Mouse (Mus musculus) embryonic facial prominence, embryonic 13.5 days (tissue): ENCODE results near the gene Ninj2. TPM values are rescaled to one million over a fixed set of nuclear protein-coding genes. Genes with fewer than 3 reads are reported as not detected.

Source experiments
- ATAC-seq: fragments of 200-750 bp; cut with Nextera tagmentation; 2 replicates; pipeline ENCODE4 v1.8.0; 2017; ENCODE audit warnings: low read depth; ENCODE audit not compliant: insufficient number of reproducible peaks, insufficient read depth, low FRiP score, low TSS enrichment
- H3K27ac ChIP-seq: fragments of 300-500 bp; sonication (generic); 2 replicates; pipeline ENCODE4 v1.5.1; 2015; ENCODE audit warnings: moderate library complexity, mild to moderate bottlenecking, inconsistent platforms
- H3K27me3 ChIP-seq: fragments of 300-500 bp; sonication (generic); 2 replicates; pipeline ENCODE4 v1.6.1; 2015; ENCODE audit warnings: mild to moderate bottlenecking, inconsistent platforms
- H3K36me3 ChIP-seq: fragments of 300-500 bp; sonication (generic); 2 replicates; pipeline ENCODE4 v1.6.1; 2015; ENCODE audit warnings: mild to moderate bottlenecking, inconsistent platforms
- H3K4me1 ChIP-seq: fragments of 300-500 bp; sonication (generic); 2 replicates; pipeline ENCODE4 v1.6.1; 2015; ENCODE audit warnings: inconsistent platforms
- H3K4me2 ChIP-seq: fragments of 300-500 bp; sonication (generic); 2 replicates; pipeline ENCODE4 v1.6.1; 2015; ENCODE audit warnings: moderate library complexity, mild to moderate bottlenecking, inconsistent platforms
- H3K4me3 ChIP-seq: fragments of 300-500 bp; sonication (generic); 2 replicates; pipeline ENCODE4 v1.5.1; 2015; ENCODE audit warnings: mild to moderate bottlenecking, inconsistent platforms
- H3K9ac ChIP-seq: fragments of 300-500 bp; sonication (generic); 2 replicates; pipeline ENCODE4 v1.6.1; 2015; ENCODE audit warnings: mild to moderate bottlenecking, inconsistent platforms
- H3K9me3 ChIP-seq: fragments of 300-500 bp; sonication (generic); 2 replicates; pipeline ENCODE4 v1.6.1; 2016; ENCODE audit warnings: inconsistent platforms
- WGBS: fragments of 180-500 bp; shearing (Covaris S2); methylation state at CpG from one replicate; pipeline ENCODE4 v1.1.7; 2015; ENCODE audit warnings: mixed read lengths; 5-methylcytosine and 5-hydroxymethylcytosine counted together
- polyA plus RNA-seq: library from polyadenylated mRNA; unstranded; fragments of >200 nt; fragmentation: Nextera tagmentation; extraction: Ambion mirVana; gene quantifications from 2 replicates; pipeline ENCODE4 v1.2.1, GENCODE M21; 2015

Gene Ninj2
- polyA plus RNA-seq, 1 experiment from 2014 or later: not detected

DNA sequence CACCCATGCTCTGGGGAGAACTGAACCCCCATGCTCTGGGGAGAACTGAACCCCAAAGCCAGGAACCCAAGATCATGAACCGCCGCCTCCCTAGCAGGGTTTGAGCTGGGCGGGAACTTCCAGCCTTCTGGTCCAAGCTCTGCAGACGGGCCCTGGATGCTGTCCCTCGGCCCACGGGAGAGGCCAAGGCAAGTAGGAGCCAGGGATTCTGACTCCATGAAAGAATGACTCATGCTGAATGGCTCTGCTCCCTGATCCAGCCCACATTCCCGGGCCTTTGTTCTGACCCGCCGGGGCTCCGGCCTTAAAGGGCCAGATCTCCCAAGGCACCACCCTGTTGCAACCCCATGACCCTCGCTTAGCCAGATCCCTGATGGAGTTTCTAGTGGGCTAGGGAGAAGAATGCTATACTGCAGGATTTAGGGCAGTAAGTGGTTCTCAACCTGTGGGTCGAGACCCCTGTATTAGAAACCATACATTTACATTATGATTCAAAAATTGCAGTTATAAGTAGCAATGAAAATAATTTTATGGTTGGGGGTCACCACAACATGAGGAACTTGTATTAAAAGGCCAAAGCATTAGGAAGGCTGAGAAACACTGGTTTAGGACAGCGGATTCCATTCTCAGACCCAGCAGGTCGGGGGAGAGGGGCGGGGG lies 99.2 kb downstream of the Ninj2 start:
- ATAC-seq: no peak

DNA sequence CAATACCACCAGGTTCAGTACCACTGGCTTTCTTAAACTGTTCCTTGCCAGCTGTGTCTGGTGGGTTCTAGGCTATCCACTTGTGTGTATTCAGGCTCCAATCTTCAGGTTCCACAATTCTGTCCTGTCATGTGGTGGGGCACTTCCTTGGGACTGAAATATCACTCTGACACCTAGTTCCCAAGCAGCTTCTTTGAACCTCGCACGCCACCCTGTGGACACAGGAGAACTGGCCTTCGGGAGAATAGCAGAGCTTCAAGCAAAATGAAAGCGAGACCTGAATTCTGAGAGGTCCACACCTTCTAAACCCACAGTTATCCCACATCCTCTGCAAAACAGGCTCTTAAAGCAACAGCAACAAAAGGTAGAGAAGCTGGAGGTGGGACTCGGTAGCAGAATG lies 100.0 kb downstream of the Ninj2 start:
- ATAC-seq: no peak
- 25% methylated on average over 5 of the region's 5 CpGs for WGBS
- no peaks in the 10 kb centered on the region for H3K9me3 ChIP-seq

More for the DNA sequence above, 99.2 kb downstream of the Ninj2 start:
- Histone ChIP-seq H3K27me3 (0 out of 2 replicates have a peak, but pooled peaks cover 4% of the 10 kb centered on the region), H3K27ac (no peak overlapping the region), H3K9me3 (no peaks in the 10 kb centered on the region), H3K4me2 (no peak overlapping the region), H3K4me3 (no peak overlapping the region), H3K4me1 (peaks cover 26% of the 10 kb centered on the region), H3K36me3 (no peaks in the 10 kb centered on the region), H3K9ac (no peak overlapping the region)
- 32% methylated on average over 14 of the region's 15 CpGs for WGBS

DNA sequence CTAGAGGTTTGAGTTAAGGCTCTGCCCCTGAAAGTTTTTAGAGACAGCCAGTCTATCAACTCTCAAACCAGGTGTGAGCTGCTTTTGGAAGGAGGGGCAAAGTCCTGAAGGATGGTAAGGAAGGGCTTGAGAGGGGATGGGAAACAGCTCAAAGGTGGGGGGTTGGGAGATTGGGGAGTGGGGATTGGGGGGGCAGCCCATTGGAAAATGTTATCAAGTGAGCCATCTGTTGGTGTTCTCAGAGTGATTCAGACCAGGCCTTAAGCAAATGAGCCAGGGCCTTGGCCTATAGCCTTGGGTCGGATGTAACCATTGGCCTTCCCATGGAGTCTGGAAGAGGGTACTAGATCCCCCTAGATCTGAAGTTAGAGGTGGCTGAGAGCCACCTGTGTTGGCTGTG lies 100.6 kb downstream of the Ninj2 start:
- Histone ChIP-seq H3K27ac (no peak overlapping the region), H3K27me3 (0 out of 2 replicates have a peak, but pooled peaks cover 4% of the 10 kb centered on the region), H3K9me3 (no peaks in the 10 kb centered on the region), H3K4me3 (no peak overlapping the region), H3K4me1 (peaks cover 11% of the 10 kb centered on the region), H3K36me3 (no peaks in the 10 kb centered on the region), H3K9ac (no peak overlapping the region), H3K4me2 (no peak overlapping the region)
- ATAC-seq: no peak
- 65% methylated on average over 1 of the region's 1 CpGs for WGBS

More for the DNA sequence above, 100.0 kb downstream of the Ninj2 start:
- Histone ChIP-seq H3K36me3 (no peaks in the 10 kb centered on the region), H3K4me3 (no peak overlapping the region), H3K4me1 (peaks cover 18% of the 10 kb centered on the region), H3K9ac (no peak overlapping the region), H3K27me3 (0 out of 2 replicates have a peak, but pooled peaks cover 4% of the 10 kb centered on the region), H3K4me2 (no peak overlapping the region), H3K27ac (no peak overlapping the region)

DNA sequence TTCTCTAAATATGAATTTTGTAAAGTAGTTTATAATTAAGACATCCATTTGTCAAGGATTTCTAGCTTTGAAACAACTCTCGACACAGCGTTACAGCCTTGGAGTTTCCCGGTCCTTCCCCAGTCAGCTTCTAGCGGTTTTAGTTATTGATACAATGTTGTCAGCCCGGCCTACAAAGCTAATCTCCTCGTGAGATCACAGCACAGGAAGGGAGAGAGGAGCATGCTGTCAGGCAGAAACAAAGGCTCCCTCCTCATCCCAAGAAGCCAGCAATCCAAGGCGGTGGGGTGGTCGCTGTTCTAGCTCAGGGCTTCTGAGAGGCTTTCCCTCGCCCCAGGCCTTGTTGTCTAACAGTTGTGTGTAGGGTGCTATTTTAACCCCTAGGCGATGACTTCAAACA lies 101.2 kb downstream of the Ninj2 start:
- Histone ChIP-seq H3K27me3 (0 out of 2 replicates have a peak, but pooled peaks cover 4% of the 10 kb centered on the region), H3K27ac (no peak overlapping the region), H3K36me3 (no peaks in the 10 kb centered on the region), H3K4me1 (peaks cover 7% of the 10 kb centered on the region), H3K4me3 (no peak overlapping the region), H3K9ac (no peak overlapping the region), H3K4me2 (no peak overlapping the region), H3K9me3 (no peaks in the 10 kb centered on the region)
- WGBS: 23% methylated on average over 10 of the region's 10 CpGs
- ATAC-seq: no peak

DNA sequence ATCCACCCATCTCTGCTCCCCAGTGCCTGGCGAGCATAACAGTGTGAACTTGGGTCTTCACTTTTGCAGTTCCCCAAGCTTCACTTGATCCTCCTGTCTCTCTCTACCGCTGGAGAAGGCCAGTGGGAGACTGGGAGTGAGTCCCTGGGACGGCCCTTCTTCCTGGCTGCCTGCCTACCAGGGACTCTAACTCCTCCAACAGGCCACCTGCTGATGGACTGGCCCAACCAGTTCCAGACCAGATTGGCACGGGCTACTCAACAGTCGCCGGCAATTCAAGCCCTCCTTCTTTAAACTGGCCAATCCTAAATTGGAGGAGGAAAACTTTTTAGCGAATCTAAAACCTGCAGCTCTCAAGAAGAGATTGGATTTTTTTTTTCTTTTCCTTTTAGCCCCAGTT lies 101.8 kb downstream of the Ninj2 start:
- WGBS: 11% methylated on average over 7 of the region's 7 CpGs
- peaks cover 6% of the 10 kb centered on the region for H3K4me1 ChIP-seq
- 0 out of 2 replicates have a peak, but pooled peaks cover 4% of the 10 kb centered on the region for H3K27me3 ChIP-seq
- H3K36me3 ChIP-seq: no peaks in the 10 kb centered on the region
- H3K9ac ChIP-seq: no peak overlapping the region
- no peak for ATAC-seq
- H3K4me3 ChIP-seq: no peak overlapping the region
- H3K27ac ChIP-seq: no peak overlapping the region
- no peaks in the 10 kb centered on the region for H3K9me3 ChIP-seq
- no peak overlapping the region for H3K4me2 ChIP-seq

DNA sequence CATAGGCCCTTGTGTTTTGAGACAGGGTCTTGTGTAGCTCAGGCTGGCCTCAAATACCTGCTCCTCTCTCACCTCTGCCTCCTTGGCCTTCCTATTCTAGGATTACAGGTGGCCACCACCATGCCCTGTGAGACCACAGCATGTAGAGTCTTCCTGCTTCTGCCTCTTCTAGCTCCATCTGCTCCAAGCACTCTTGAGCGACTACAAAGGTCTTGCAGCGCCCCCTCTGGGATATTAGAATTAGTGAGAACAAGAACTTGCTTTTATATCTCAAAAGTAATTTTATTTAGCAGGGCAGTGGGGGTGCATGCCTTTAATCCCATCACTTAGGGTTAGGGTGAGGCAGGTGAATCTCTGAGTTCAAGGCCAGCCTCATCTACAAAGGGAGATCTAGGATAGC lies 103.7 kb downstream of the Ninj2 start:
- Histone ChIP-seq H3K9ac (no peak overlapping the region), H3K4me3 (no peak overlapping the region), H3K9me3 (no peaks in the 10 kb centered on the region), H3K27ac (no peak overlapping the region), H3K27me3 (0 out of 2 replicates have a peak, but pooled peaks cover 4% of the 10 kb centered on the region), H3K36me3 (no peaks in the 10 kb centered on the region), H3K4me1 (peaks cover 6% of the 10 kb centered on the region), H3K4me2 (no peak overlapping the region)
- 25% methylated on average over 2 of the region's 2 CpGs for WGBS
- no peak for ATAC-seq

DNA sequence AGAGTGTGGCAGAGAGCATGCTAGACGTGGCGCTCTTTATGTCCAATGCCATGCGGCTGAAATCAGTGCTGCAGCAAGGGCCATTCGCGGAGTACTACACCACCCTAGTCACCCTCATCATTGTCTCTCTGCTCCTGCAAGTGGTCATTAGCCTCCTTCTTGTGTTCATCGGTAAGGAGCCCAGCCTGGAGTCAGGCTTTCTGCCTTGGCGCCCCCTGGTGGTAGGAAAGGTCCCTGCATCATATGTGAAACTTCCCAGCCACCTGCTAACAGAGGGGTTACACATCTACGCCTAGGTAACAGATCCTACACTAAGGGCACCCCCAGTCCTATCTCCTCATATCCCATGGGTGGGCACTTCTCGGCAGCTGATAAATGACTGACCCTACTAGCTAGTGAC lies 104.8 kb downstream of the Ninj2 start:
- no peak overlapping the region for H3K27ac ChIP-seq
- H3K4me1 ChIP-seq: no peaks in the 10 kb centered on the region
- 28% methylated on average over 9 of the region's 9 CpGs for WGBS
- H3K9ac ChIP-seq: no peak overlapping the region
- H3K27me3 ChIP-seq: 0 out of 2 replicates have a peak, but pooled peaks cover 4% of the 10 kb centered on the region
- no peak for ATAC-seq
- no peaks in the 10 kb centered on the region for H3K9me3 ChIP-seq
- no peaks in the 10 kb centered on the region for H3K36me3 ChIP-seq
- no peak overlapping the region; the same call in 1 of the 2 replicates for H3K4me2 ChIP-seq
- no peak overlapping the region for H3K4me3 ChIP-seq

DNA sequence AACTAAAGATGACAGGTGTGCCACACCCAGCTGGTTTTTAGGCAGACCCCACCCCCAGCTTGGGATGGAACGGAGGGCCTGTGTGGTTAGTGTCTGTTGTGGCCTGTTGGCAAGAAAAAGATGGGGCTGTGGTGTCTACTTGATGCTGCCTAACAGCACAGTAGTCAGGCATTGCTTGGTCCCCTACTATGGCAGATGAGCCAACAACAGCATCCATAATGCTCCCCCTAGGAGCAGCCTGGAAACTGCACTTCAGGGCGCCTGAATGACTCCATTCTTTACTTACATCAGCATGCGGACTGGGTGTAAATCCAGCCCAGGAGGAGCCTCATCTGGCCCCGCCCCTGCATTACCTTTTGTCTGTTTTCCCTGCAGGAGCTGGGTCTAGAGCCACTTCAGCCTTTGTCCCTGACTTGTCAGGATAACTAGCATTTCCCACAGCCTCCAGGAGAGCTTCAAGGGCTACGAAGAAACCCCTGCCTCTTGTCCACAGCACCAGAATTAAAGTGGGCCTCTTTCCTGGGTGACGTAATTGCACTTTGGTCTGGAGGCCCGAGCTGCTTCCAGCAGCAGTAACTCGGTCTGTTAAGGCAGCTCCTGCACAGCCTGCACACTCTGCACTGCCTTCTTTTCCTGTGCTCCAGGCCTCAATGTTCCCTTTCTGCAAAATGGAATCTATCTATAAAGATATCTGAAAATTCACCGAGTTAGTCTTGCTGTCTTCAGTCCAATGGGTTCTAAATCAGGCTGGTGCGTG lies 106.7 kb downstream of the Ninj2 start:
- Histone ChIP-seq H3K9me3 (no peaks in the 10 kb centered on the region), H3K9ac (no peak overlapping the region), H3K27me3 (0 out of 2 replicates have a peak, but pooled peaks cover 4% of the 10 kb centered on the region), H3K4me2 (no peak overlapping the region), H3K4me1 (no peaks in the 10 kb centered on the region), H3K36me3 (no peaks in the 10 kb centered on the region), H3K4me3 (no peak overlapping the region), H3K27ac (no peak overlapping the region)
- ATAC-seq: no peak
- WGBS: 32% methylated on average over 10 of the region's 10 CpGs

DNA sequence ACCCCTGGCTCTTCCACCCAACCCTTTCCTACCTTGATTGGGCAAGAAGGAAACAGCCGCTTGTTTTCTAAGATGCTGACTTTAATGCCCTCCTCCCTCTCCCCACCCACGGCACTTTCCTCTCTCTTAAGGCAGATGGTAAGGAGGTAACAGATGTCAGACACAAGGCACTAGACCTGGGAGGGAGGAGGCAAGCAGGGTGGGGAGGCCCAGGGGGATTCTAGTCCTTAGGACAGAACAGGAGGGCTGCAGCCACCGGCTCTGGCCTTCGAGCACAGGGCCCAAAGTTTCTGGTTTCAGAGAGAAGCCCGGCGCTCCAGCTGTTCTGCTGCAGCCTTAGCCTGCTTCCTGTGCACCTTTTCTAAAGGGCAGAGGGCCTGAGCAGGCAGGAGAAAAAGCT lies 108.8 kb downstream of the Ninj2 start:
- Histone ChIP-seq H3K4me1 (no peaks in the 10 kb centered on the region), H3K9ac (no peak overlapping the region), H3K9me3 (no peaks in the 10 kb centered on the region), H3K27me3 (no peaks in the 10 kb centered on the region), H3K27ac (no peak overlapping the region), H3K36me3 (no peaks in the 10 kb centered on the region), H3K4me3 (no peak overlapping the region), H3K4me2 (no peak overlapping the region)
- WGBS: 39% methylated on average over 6 of the region's 6 CpGs
- no peak for ATAC-seq

DNA sequence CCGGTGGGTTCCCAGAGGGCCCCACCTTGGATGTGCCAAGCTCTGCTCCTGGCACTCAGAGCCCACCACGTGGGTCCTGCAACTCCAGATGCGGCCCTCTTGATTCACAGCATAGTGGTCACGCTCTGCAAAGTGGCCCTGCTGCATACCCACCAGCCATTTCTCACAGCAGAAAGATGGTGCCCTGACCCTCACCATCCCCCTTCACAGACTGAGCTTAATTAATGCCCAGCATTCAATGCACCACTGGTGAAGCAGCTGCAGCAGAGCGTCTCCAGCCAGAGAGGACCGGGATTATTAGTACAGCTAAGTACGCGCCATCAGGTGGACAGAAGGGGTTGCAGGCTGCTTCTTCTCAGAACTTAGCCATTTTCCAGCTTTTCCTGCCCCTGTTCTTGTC lies 109.3 kb downstream of the Ninj2 start:
- WGBS: 70% methylated on average over 8 of the region's 8 CpGs
- no peak overlapping the region for H3K27ac ChIP-seq
- no peak overlapping the region for H3K4me3 ChIP-seq
- no peak overlapping the region for H3K4me2 ChIP-seq
- ATAC-seq: no peak
- no peaks in the 10 kb centered on the region for H3K27me3 ChIP-seq
- no peaks in the 10 kb centered on the region for H3K4me1 ChIP-seq
- H3K36me3 ChIP-seq: no peaks in the 10 kb centered on the region
- H3K9me3 ChIP-seq: no peaks in the 10 kb centered on the region
- no peak overlapping the region for H3K9ac ChIP-seq

DNA sequence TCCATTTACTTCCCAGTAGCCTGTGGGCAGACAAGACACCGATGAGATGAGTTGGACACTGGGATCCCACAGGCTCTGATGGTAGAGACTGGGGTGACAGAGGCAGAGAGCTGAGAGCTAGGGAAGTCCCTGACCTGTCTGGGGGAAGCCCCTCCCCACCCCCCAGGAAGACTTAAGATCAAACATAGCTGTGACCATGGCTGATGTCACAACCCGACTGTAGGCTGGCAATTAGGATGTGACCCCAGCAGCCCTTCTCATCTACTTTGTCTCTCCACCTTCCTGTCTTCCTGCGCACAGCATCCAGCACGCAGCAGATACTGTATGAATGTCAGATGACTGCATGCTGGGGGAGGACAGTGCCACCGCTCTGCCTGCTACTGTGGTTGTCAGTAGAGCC lies 113.4 kb downstream of the Ninj2 start:
- no peaks in the 10 kb centered on the region for H3K27me3 ChIP-seq
- ATAC-seq: no peak
- H3K9me3 ChIP-seq: no peaks in the 10 kb centered on the region
- H3K4me2 ChIP-seq: no peak overlapping the region
- no peak overlapping the region for H3K9ac ChIP-seq
- no peaks in the 10 kb centered on the region for H3K4me1 ChIP-seq
- H3K27ac ChIP-seq: no peak overlapping the region
- no peaks in the 10 kb centered on the region for H3K36me3 ChIP-seq
- no peak overlapping the region for H3K4me3 ChIP-seq
- WGBS: 86% methylated on average over 5 of the region's 5 CpGs

DNA sequence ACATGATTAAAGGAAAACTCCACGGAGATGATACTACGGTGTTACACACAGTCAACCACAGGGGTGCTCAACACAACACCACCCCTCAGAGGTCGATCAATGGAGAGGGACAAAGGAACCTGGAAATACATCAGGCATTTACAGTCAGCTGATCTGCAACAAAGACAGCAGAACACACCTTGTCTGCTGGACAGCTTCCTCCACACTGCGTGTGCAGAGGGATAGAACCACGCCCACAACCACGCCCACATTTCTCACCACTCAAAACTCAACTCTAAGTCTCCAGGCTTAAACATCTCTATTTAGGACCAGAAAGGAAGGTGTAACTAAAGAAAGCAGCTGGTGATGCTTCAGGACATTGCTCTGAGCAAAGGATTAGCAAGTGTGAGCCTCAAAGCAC lies 118.4 kb downstream of the Ninj2 start:
- no peaks in the 10 kb centered on the region for H3K9me3 ChIP-seq
- H3K27me3 ChIP-seq: no peaks in the 10 kb centered on the region
- H3K27ac ChIP-seq: no peak overlapping the region
- no peak overlapping the region for H3K9ac ChIP-seq
- 76% methylated on average over 6 of the region's 6 CpGs for WGBS
- ATAC-seq: no peak
- H3K4me1 ChIP-seq: no peaks in the 10 kb centered on the region
- no peak overlapping the region for H3K4me2 ChIP-seq
- H3K36me3 ChIP-seq: no peaks in the 10 kb centered on the region
- H3K4me3 ChIP-seq: no peak overlapping the region
